Mouse (Mus musculus): ENCODE results near the gene Erbb4. TPM values are rescaled to one million over a fixed set of nuclear protein-coding genes. Genes with fewer than 3 reads are reported as not detected.
"Not testable (repeated sequence)": the region's sequence is repeated elsewhere in the genome, so short reads cannot be mapped to it uniquely, and the experiment has no call there.

The Erbb4 gene
- polyA plus RNA-seq, 1 experiment from 2014 or later, result 0.07 TPM

- H3K27ac ChIP-seq, result no peak overlapping the region
- no peak for ATAC-seq
- H3K4me3 ChIP-seq, result no peak overlapping the region
- H3K4me2 ChIP-seq, result no peak overlapping the region
- WGBS (ENCODE audit: insufficient replicate concordance), result 58% methylated on average over 1 of the region's 1 CpGs
- H3K4me1 ChIP-seq, result no peaks in the 10 kb centered on the region
- H3K9me3 ChIP-seq (replicated peaks), result no peaks in the 10 kb centered on the region
- no peaks in the 10 kb centered on the region for H3K36me3 ChIP-seq
- H3K27me3 ChIP-seq (replicated peaks), result no peaks in the 10 kb centered on the region
- no peak overlapping the region for H3K9ac ChIP-seq
Measured at GRCm38 (mm10) chr1:68831575-68831974, 276.3 kb downstream of the Erbb4 start.

GRCm38 (mm10) chr1:68830501-68831239 is 277.2 kb downstream of the Erbb4 start:
- no peak overlapping the region for H3K4me2 ChIP-seq
- H3K27me3 ChIP-seq (replicated peaks), result no peaks in the 10 kb centered on the region
- no peaks in the 10 kb centered on the region for H3K9me3 ChIP-seq (replicated peaks)
- H3K27ac ChIP-seq, result no peak overlapping the region
- ATAC-seq, result no peak
- H3K4me3 ChIP-seq, result no peak overlapping the region
- 64% methylated on average over 2 of the region's 2 CpGs for WGBS (ENCODE audit: insufficient replicate concordance)
- H3K4me1 ChIP-seq, result no peaks in the 10 kb centered on the region
- H3K9ac ChIP-seq, result no peak overlapping the region
- H3K36me3 ChIP-seq, result no peaks in the 10 kb centered on the region

- H3K9ac ChIP-seq, result no peak overlapping the region
- no peaks in the 10 kb centered on the region for H3K36me3 ChIP-seq
- no peak for ATAC-seq
- WGBS (ENCODE audit: insufficient replicate concordance), result 62% methylated on average over 2 of the region's 2 CpGs
- no peak overlapping the region for H3K4me2 ChIP-seq
- H3K27ac ChIP-seq, result no peak overlapping the region
- H3K27me3 ChIP-seq (replicated peaks), result no peaks in the 10 kb centered on the region
- H3K4me1 ChIP-seq, result no peaks in the 10 kb centered on the region
- H3K4me3 ChIP-seq, result no peak overlapping the region
- H3K9me3 ChIP-seq (replicated peaks), result no peaks in the 10 kb centered on the region
Measured at GRCm38 (mm10) chr1:68823116-68823644, 284.7 kb downstream of the Erbb4 start.

- WGBS (ENCODE audit: insufficient replicate concordance), result 61% methylated on average over 2 of the region's 2 CpGs
- Histone ChIP-seq H3K4me2 (no peak overlapping the region), H3K4me1 (no peaks in the 10 kb centered on the region), H3K27me3 (replicated peaks) (no peaks in the 10 kb centered on the region), H3K4me3 (no peak overlapping the region), H3K27ac (no peak overlapping the region), H3K9me3 (replicated peaks) (no peaks in the 10 kb centered on the region), H3K9ac (no peak overlapping the region), H3K36me3 (no peaks in the 10 kb centered on the region)
- no peak for ATAC-seq
Measured at GRCm38 (mm10) chr1:68806711-68807110, 301.1 kb downstream of the Erbb4 start.

- no peaks in the 10 kb centered on the region for H3K9me3 ChIP-seq (replicated peaks)
- H3K27me3 ChIP-seq (replicated peaks), result no peaks in the 10 kb centered on the region
- ATAC-seq, result no peak
- no peak overlapping the region for H3K9ac ChIP-seq
- 66% methylated on average over 4 of the region's 4 CpGs for WGBS (ENCODE audit: insufficient replicate concordance)
- H3K27ac ChIP-seq, result no peak overlapping the region
- no peak overlapping the region for H3K4me3 ChIP-seq
- H3K4me2 ChIP-seq, result no peak overlapping the region
- no peaks in the 10 kb centered on the region for H3K36me3 ChIP-seq
- H3K4me1 ChIP-seq, result no peaks in the 10 kb centered on the region
Measured at GRCm38 (mm10) chr1:68787409-68788015, 320.3 kb downstream of the Erbb4 start.

- H3K36me3 ChIP-seq, result no peaks in the 10 kb centered on the region
- ATAC-seq, result no peak
- H3K4me2 ChIP-seq, result no peak overlapping the region
- no peak overlapping the region for H3K9ac ChIP-seq
- WGBS (ENCODE audit: insufficient replicate concordance), result 17% methylated on average over 2 of the region's 2 CpGs
- no peaks in the 10 kb centered on the region for H3K4me1 ChIP-seq
- H3K9me3 ChIP-seq (replicated peaks), result no peaks in the 10 kb centered on the region
- H3K27ac ChIP-seq, result no peak overlapping the region
- H3K4me3 ChIP-seq, result no peak overlapping the region
- H3K27me3 ChIP-seq (replicated peaks), result no peaks in the 10 kb centered on the region
Measured at GRCm38 (mm10) chr1:68780653-68781052, 327.2 kb downstream of the Erbb4 start.

GRCm38 (mm10) chr1:68780032-68780431 is 327.8 kb downstream of the Erbb4 start:
- WGBS (ENCODE audit: insufficient replicate concordance), result 55% methylated on average over 1 of the region's 1 CpGs

GRCm38 (mm10) chr1:68766095-68766494 is 341.8 kb downstream of the Erbb4 start:
- H3K27me3 ChIP-seq (replicated peaks); ATAC-seq; H3K36me3 ChIP-seq; H3K4me2 ChIP-seq; H3K4me1 ChIP-seq; H3K4me3 ChIP-seq; H3K9ac ChIP-seq; H3K27ac ChIP-seq; H3K9me3 ChIP-seq (replicated peaks): not testable (repeated sequence)

More at GRCm38 (mm10) chr1:68780032-68780431, 327.8 kb downstream of the Erbb4 start:
- H3K4me1 ChIP-seq, result no peaks in the 10 kb centered on the region
- no peak overlapping the region for H3K4me2 ChIP-seq
- H3K27me3 ChIP-seq (replicated peaks), result no peaks in the 10 kb centered on the region
- no peaks in the 10 kb centered on the region for H3K36me3 ChIP-seq
- no peaks in the 10 kb centered on the region for H3K9me3 ChIP-seq (replicated peaks)
- no peak overlapping the region for H3K9ac ChIP-seq
- H3K27ac ChIP-seq, result no peak overlapping the region
- H3K4me3 ChIP-seq, result no peak overlapping the region
- no peak for ATAC-seq

- Histone ChIP-seq H3K9me3 (replicated peaks) (no peaks in the 10 kb centered on the region), H3K27me3 (replicated peaks) (no peaks in the 10 kb centered on the region), H3K27ac (no peak overlapping the region), H3K4me3 (no peak overlapping the region), H3K9ac (no peak overlapping the region), H3K4me1 (no peaks in the 10 kb centered on the region), H3K36me3 (no peaks in the 10 kb centered on the region), H3K4me2 (no peak overlapping the region)
- WGBS (ENCODE audit: insufficient replicate concordance), result 71% methylated on average over 5 of the region's 5 CpGs
- no peak for ATAC-seq
Measured at GRCm38 (mm10) chr1:68762456-68762855, 345.4 kb downstream of the Erbb4 start.

GRCm38 (mm10) chr1:68748976-68749375 is 358.9 kb downstream of the Erbb4 start:
- Histone ChIP-seq H3K9ac (no peak overlapping the region), H3K4me3 (no peak overlapping the region), H3K9me3 (replicated peaks) (no peaks in the 10 kb centered on the region), H3K36me3 (no peaks in the 10 kb centered on the region), H3K27ac (no peak overlapping the region), H3K27me3 (replicated peaks) (no peaks in the 10 kb centered on the region), H3K4me1 (no peaks in the 10 kb centered on the region), H3K4me2 (no peak overlapping the region)
- ATAC-seq, result no peak
- WGBS (ENCODE audit: insufficient replicate concordance), result 37% methylated on average over 1 of the region's 1 CpGs

- ATAC-seq, result no peak
- Histone ChIP-seq H3K4me3 (no peak overlapping the region), H3K4me2 (no peak overlapping the region), H3K9me3 (replicated peaks) (no peaks in the 10 kb centered on the region), H3K4me1 (no peaks in the 10 kb centered on the region), H3K9ac (no peak overlapping the region), H3K27me3 (replicated peaks) (no peaks in the 10 kb centered on the region), H3K27ac (no peak overlapping the region), H3K36me3 (no peaks in the 10 kb centered on the region)
Measured at GRCm38 (mm10) chr1:68681478-68681877, 426.4 kb downstream of the Erbb4 start.

GRCm38 (mm10) chr1:68674667-68675066 is 433.2 kb downstream of the Erbb4 start:
- no peak for ATAC-seq
- H3K9me3 ChIP-seq (replicated peaks), result no peaks in the 10 kb centered on the region
- WGBS (ENCODE audit: insufficient replicate concordance), result 75% methylated on average over 4 of the region's 4 CpGs
- no peak overlapping the region for H3K4me2 ChIP-seq
- H3K9ac ChIP-seq, result no peak overlapping the region
- no peak overlapping the region for H3K4me3 ChIP-seq
- no peaks in the 10 kb centered on the region for H3K27me3 ChIP-seq (replicated peaks)
- no peak overlapping the region for H3K27ac ChIP-seq
- no peaks in the 10 kb centered on the region for H3K4me1 ChIP-seq
- H3K36me3 ChIP-seq, result no peaks in the 10 kb centered on the region
